Mouse (Mus musculus) limb, embryonic 15.5 days (tissue): ENCODE data around the gene Sept7. TPM values are rescaled to one million over a fixed set of nuclear protein-coding genes. Genes with fewer than 3 reads are reported as not detected.
"Not testable (repeated sequence)": the region's sequence is repeated elsewhere in the genome, so short reads cannot be mapped to it uniquely, and the experiment has no call there.

Source experiments
- ATAC-seq: fragments of 200-750 bp; cut with Nextera tagmentation; 2 replicates; pipeline ENCODE4 v1.8.0; 2017; ENCODE audit warnings: low read depth, moderate TSS enrichment; ENCODE audit not compliant: insufficient number of reproducible peaks, low FRiP score, low TSS enrichment
- H3K27ac ChIP-seq: fragments of 300-500 bp; sonication (generic); 2 replicates; pipeline ENCODE4 v1.5.1; 2015; ENCODE audit warnings: moderate library complexity, mild to moderate bottlenecking, inconsistent platforms
- H3K27me3 ChIP-seq: fragments of 300-500 bp; sonication (generic); 2 replicates; pipeline ENCODE4 v1.6.1; 2015; ENCODE audit warnings: inconsistent platforms
- H3K36me3 ChIP-seq: fragments of 300-500 bp; sonication (generic); 2 replicates; pipeline ENCODE4 v1.6.1; 2015; ENCODE audit warnings: inconsistent platforms
- H3K4me1 ChIP-seq: fragments of 300-500 bp; sonication (generic); 2 replicates; pipeline ENCODE4 v1.6.1; 2015; ENCODE audit warnings: inconsistent platforms
- H3K4me2 ChIP-seq: fragments of 300-500 bp; sonication (generic); 2 replicates; pipeline ENCODE4 v1.6.1; 2015; ENCODE audit warnings: mild to moderate bottlenecking, inconsistent platforms
- H3K4me3 ChIP-seq: fragments of 300-500 bp; sonication (generic); 2 replicates; pipeline ENCODE4 v1.5.1; 2015; ENCODE audit warnings: mild to moderate bottlenecking, inconsistent platforms
- H3K9ac ChIP-seq: fragments of 300-500 bp; sonication (generic); 2 replicates; pipeline ENCODE4 v1.6.1; 2015; ENCODE audit warnings: inconsistent platforms
- H3K9me3 ChIP-seq: fragments of 300-500 bp; sonication (generic); 2 replicates; pipeline ENCODE4 v1.6.1; 2016; ENCODE audit warnings: inconsistent platforms
- WGBS: fragments of 180-500 bp; shearing (Covaris S2); methylation state at CpG from one replicate; pipeline ENCODE4 v1.1.7; 2015; 5-methylcytosine and 5-hydroxymethylcytosine counted together
- polyA plus RNA-seq: library from polyadenylated mRNA; unstranded; fragments of >200 nt; fragmentation: Nextera tagmentation; extraction: Ambion mirVana; gene quantifications from 2 replicates; pipeline ENCODE4 v1.2.1, GENCODE M21; 2015

The Sept7 gene
- polyA plus RNA-seq, 1 experiment from 2014 or later, result 309 TPM

- H3K4me2 ChIP-seq, result no peak overlapping the region
- H3K4me3 ChIP-seq, result no peak overlapping the region
- H3K27ac ChIP-seq, result no peak overlapping the region
- H3K4me1 ChIP-seq, result no peaks in the 10 kb centered on the region
- no peak for ATAC-seq
- H3K9ac ChIP-seq, result no peak overlapping the region
- no peaks in the 10 kb centered on the region for H3K27me3 ChIP-seq
- no peaks in the 10 kb centered on the region for H3K9me3 ChIP-seq
- H3K36me3 ChIP-seq, result no peaks in the 10 kb centered on the region
- 81% methylated on average over 3 of the region's 3 CpGs for WGBS
These were observed 11.2 kb upstream of the Sept7 start for GRCm38 (mm10) chr9:25241065-25241464.

DNA sequence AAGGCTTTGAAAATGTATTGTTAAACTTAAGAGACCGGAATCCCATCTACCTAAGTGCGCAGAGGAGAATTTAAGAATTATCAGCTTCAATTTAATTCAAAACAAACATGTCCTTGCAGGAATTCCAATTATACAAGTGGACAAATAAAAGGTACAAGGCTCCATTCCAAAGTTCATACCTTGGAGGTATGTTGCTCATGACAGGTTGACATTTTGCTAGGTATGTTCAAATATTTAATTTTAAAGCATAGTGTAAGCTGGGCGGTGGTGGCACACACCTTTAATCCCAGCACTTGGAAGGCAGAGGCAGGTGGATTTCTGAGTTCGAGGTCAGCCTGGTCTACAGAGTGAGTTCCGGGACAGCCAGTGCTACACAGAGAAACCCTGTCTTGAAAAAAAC lies 10.5 kb upstream of the Sept7 start:
- not testable (repeated sequence) for H3K27ac ChIP-seq, H3K4me1 ChIP-seq, H3K9me3 ChIP-seq, H3K9ac ChIP-seq, H3K27me3 ChIP-seq, H3K4me2 ChIP-seq, H3K4me3 ChIP-seq, H3K36me3 ChIP-seq, ATAC-seq
- 92% methylated on average over 5 of the region's 5 CpGs for WGBS

- whole genome bisulfite sequencing, result 80% methylated on average over 3 of the region's 3 CpGs
- Histone ChIP-seq H3K4me1 (no peaks in the 10 kb centered on the region), H3K4me3 (no peak overlapping the region)
These were observed 10.0 kb upstream of the Sept7 start for GRCm38 (mm10) chr9:25242266-25242665.

GRCm38 (mm10) chr9:25243926-25244657 lies 8.1 kb upstream of the Sept7 start:
- Histone ChIP-seq H3K4me3 (no peak overlapping the region), H3K4me1 (no peaks in the 10 kb centered on the region), H3K4me2 (no peak overlapping the region), H3K27ac (no peak overlapping the region), H3K27me3 (no peaks in the 10 kb centered on the region), H3K9me3 (no peaks in the 10 kb centered on the region), H3K9ac (no peak overlapping the region), H3K36me3 (no peaks in the 10 kb centered on the region)
- WGBS, result 47% methylated on average over 4 of the region's 4 CpGs
- no peak for ATAC-seq

More at GRCm38 (mm10) chr9:25242266-25242665, 10.0 kb upstream of the Sept7 start:
- H3K9me3 ChIP-seq, result no peaks in the 10 kb centered on the region
- no peak overlapping the region for H3K27ac ChIP-seq
- no peaks in the 10 kb centered on the region for H3K27me3 ChIP-seq
- no peaks in the 10 kb centered on the region for H3K36me3 ChIP-seq
- no peak overlapping the region for H3K4me2 ChIP-seq
- ATAC-seq, result no peak
- no peak overlapping the region for H3K9ac ChIP-seq

DNA sequence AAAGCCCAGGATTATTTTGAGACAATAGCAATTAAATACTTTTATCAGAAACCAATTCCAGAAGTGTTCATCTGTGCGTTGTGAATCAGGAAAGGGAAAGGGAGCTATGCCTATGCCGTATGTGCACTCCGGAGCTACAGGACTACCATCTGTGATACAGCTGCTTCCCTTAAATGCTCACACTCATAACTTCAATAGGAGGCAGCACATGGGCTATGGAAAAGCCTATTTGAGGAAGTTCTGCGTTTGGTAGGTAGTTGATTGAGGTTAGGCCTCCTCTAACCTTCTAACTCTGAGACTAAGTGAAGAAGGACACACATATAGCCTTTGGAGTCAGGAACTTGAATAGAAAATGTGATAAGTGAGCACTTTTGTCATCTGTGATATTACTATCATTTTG lies 7.1 kb upstream of the Sept7 start:
- ATAC-seq, result no peak
- Histone ChIP-seq H3K9me3 (no peaks in the 10 kb centered on the region), H3K4me2 (no peak overlapping the region), H3K27me3 (no peaks in the 10 kb centered on the region), H3K4me3 (no peak overlapping the region), H3K4me1 (no peaks in the 10 kb centered on the region), H3K9ac (no peak overlapping the region), H3K36me3 (no peaks in the 10 kb centered on the region), H3K27ac (no peak overlapping the region)
- WGBS, result 67% methylated on average over 4 of the region's 4 CpGs

DNA sequence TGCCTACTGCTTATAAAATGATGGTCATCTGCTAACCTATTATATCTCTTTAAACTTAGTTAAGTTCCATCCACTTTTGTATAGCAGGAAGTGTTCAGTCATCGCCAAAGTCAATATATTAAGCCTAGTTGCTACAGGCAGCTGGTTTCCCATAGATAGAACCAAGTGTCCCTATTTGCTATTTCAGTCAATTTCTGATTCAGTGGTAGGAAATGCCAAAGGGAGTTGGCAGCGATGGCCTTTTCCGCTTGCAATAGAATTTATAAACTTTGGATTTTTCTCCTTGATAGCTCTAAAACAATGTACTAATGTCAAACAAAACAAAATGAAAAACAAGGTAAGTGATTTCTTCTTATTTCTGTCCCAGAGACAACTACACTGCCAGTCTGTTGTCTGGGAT lies 5.7 kb upstream of the Sept7 start:
- Histone ChIP-seq H3K27ac (no peak overlapping the region), H3K4me2 (no peak overlapping the region), H3K9ac (no peak overlapping the region), H3K4me1 (0 out of 2 replicates have a peak, but pooled peaks cover 2% of the 10 kb centered on the region), H3K4me3 (no peak overlapping the region), H3K36me3 (no peaks in the 10 kb centered on the region), H3K27me3 (no peaks in the 10 kb centered on the region), H3K9me3 (no peaks in the 10 kb centered on the region)
- WGBS, result 87% methylated on average over 3 of the region's 3 CpGs
- ATAC-seq, result no peak

- Histone ChIP-seq H3K36me3 (no peaks in the 10 kb centered on the region), H3K4me1 (peaks cover 7% of the 10 kb centered on the region), H3K4me2 (peak overlapping the region; percentile 63), H3K9ac (peak overlapping the region; percentile 74), H3K9me3 (no peaks in the 10 kb centered on the region), H3K27ac (peak overlapping the region; percentile 98), H3K4me3 (peak overlapping the region; percentile 77), H3K27me3 (no peaks in the 10 kb centered on the region)
- 5% methylated on average over 6 of the region's 6 CpGs for WGBS
- no peak for ATAC-seq
These were observed 1.1 kb upstream of the Sept7 start for GRCm38 (mm10) chr9:25251174-25251573.

GRCm38 (mm10) chr9:25251611-25252282 lies 492 bp upstream of the Sept7 start:
- H3K27me3 ChIP-seq, result no peaks in the 10 kb centered on the region
- H3K9me3 ChIP-seq, result no peaks in the 10 kb centered on the region
- H3K4me2 ChIP-seq, result peak overlapping the region; percentile 63
- peaks cover 7% of the 10 kb centered on the region for H3K4me1 ChIP-seq
- H3K36me3 ChIP-seq, result no peaks in the 10 kb centered on the region
- WGBS, result under 1% methylated on average over 41 of the region's 41 CpGs
- peak overlapping the region; percentile 98 for H3K27ac ChIP-seq
- peak overlapping the region; percentile 74 for H3K9ac ChIP-seq
- H3K4me3 ChIP-seq, result peak overlapping the region; percentile 77
- ATAC-seq, result peak; percentile 86

- H3K9ac ChIP-seq, result peak overlapping the region; percentile 82
- no peaks in the 10 kb centered on the region for H3K27me3 ChIP-seq
- peak; percentile 18 for ATAC-seq
- no peaks in the 10 kb centered on the region for H3K9me3 ChIP-seq
- peak overlapping the region; percentile 38 for H3K4me2 ChIP-seq
- H3K4me3 ChIP-seq, result peak overlapping the region; percentile 77
- no peaks in the 10 kb centered on the region for H3K36me3 ChIP-seq
- peaks cover 7% of the 10 kb centered on the region for H3K4me1 ChIP-seq
- H3K27ac ChIP-seq, result peak overlapping the region; percentile 98
- WGBS, result under 1% methylated on average over 56 of the region's 78 CpGs
These were observed 679 bp downstream of the Sept7 start for GRCm38 (mm10) chr9:25252759-25253477.

DNA sequence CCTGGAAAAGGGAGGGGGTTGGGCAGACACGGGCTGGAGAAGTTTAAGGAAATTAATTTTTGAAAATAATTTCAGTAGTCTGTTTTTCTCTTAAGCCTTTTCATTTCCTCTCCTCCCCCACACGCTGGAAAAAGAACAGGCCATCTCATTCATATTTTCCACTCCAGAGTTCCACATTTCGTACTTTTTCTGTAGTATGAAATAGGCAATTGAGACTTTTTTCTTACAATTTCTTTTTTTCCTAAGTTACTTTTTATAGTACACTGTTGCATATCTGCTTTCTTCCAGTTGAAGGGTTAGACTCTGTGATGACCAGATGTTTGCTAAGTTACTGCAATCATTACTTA lies 1.2 kb downstream of the Sept7 start:
- H3K36me3 ChIP-seq, result no peaks in the 10 kb centered on the region
- no peaks in the 10 kb centered on the region for H3K27me3 ChIP-seq
- H3K4me3 ChIP-seq, result peak overlapping the region; percentile 77
- H3K27ac ChIP-seq, result peak overlapping the region; percentile 98
- 2% methylated on average over 3 of the region's 3 CpGs for WGBS
- no peaks in the 10 kb centered on the region for H3K9me3 ChIP-seq
- ATAC-seq, result no peak
- peak overlapping the region; percentile 38 for H3K4me2 ChIP-seq
- H3K9ac ChIP-seq, result peak overlapping the region; percentile 82
- peaks cover 7% of the 10 kb centered on the region for H3K4me1 ChIP-seq

- no peaks in the 10 kb centered on the region for H3K4me1 ChIP-seq
- no peaks in the 10 kb centered on the region for H3K9me3 ChIP-seq
- H3K27me3 ChIP-seq, result no peaks in the 10 kb centered on the region
- H3K36me3 ChIP-seq, result peaks cover 3% of the 10 kb centered on the region; the same call in 1 of the 2 replicates
- no peak for ATAC-seq
- 92% methylated on average over 3 of the region's 3 CpGs for WGBS
- H3K27ac ChIP-seq, result no peak overlapping the region
- H3K4me3 ChIP-seq, result no peak overlapping the region
- no peak overlapping the region for H3K9ac ChIP-seq
- no peak overlapping the region for H3K4me2 ChIP-seq
These were observed 8.2 kb downstream of the Sept7 start for GRCm38 (mm10) chr9:25260411-25260810.

GRCm38 (mm10) chr9:25260979-25261378 lies 8.7 kb downstream of the Sept7 start:
- no peak overlapping the region for H3K4me2 ChIP-seq
- no peak overlapping the region for H3K9ac ChIP-seq
- peaks cover 5% of the 10 kb centered on the region; the same call in 1 of the 2 replicates for H3K36me3 ChIP-seq
- no peak overlapping the region for H3K27ac ChIP-seq
- no peak for ATAC-seq
- no peaks in the 10 kb centered on the region for H3K4me1 ChIP-seq
- H3K4me3 ChIP-seq, result no peak overlapping the region
- H3K27me3 ChIP-seq, result no peaks in the 10 kb centered on the region
- no peaks in the 10 kb centered on the region for H3K9me3 ChIP-seq
